Mouse (Mus musculus) stomach, adult 2 months (tissue): ENCODE results near the gene Smdt1. TPM values are rescaled to one million over a fixed set of nuclear protein-coding genes. Genes with fewer than 3 reads are reported as not detected.

Experiments used
- polyA plus RNA-seq: library from polyadenylated mRNA; depleted of rRNA; stranded (reverse); fragments of >200 nt; gene quantifications from 2 replicates; pipeline ENCODE4 v1.2.3, GENCODE M21; 2012; rRNA removed

Gene Smdt1
- polyA plus RNA-seq = 131 and 168 TPM in 2 replicates

DNA sequence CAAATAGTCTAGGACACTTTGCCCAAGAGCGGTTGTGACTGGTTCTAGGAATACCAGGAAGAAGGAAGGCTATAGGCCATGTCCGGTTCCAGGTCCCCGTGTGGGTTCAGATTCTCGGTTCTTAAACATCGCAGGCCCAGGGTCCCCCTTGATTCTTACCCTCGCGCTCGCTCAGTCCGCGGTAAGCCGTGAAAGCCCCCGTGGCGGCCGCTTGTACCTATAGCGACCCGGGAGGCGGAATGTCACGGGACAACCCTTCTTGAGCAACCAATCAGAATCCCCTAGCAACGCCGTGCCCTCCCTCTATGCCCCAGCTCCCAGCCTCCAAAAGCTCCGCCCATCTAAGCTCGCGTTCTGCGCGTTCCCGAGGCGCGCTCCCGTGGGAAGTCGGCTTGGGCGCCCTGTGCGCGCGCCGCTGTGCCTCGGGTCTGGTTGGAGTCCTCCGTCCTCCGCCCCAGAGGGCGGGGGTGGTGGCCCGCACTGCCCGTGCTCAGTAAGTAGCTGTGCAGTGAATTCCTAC, at the start of gene Smdt1, which contains the start of the genes Naga and Pheta2:
Gene Smdt1 (plus strand): TSS at position 367 of the 520 bp plus-strand sequence.
Gene Naga (minus strand): TSS at position 333 of the 520 bp plus-strand sequence.
Gene Pheta2 (plus strand): TSS at position 350 of the 520 bp plus-strand sequence.

GRCm38 (mm10) chr15:82298764-82299561, 39.8 kb upstream of the Smdt1 start, which contains the start of gene Wbp2nl:
Gene Wbp2nl (plus strand): TSS chr15:82298954.

GRCm38 (mm10) chr15:82354126-82354945, 15.6 kb downstream of the Smdt1 start, which contains the start of gene Ndufa6:
Gene Ndufa6 (minus strand): TSS chr15:82354322.

GRCm38 (mm10) chr15:82379871-82380713, 41.3 kb downstream of the Smdt1 start, which contains the start of gene Cyp2d22:
Gene Cyp2d22 (minus strand): TSS chr15:82380260.

DNA sequence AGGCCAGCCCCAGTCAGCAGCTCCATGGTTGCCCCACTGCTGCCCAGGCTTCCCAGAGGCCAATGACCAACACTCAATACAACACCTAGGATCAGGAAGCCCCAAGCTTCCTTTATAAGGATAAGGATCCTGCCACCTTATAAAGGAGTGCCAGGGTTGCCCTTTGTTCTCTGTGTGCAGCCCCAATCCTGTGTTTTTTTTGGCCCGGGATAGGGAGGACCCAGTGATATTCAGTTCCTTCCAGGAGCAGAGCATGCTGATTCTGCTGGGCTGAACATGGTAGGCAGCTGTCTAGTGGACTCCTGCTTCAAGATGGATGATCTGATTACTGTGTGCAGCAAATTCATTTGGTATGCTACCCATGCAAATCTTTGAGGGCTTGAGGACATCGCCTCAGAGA, 55.2 kb downstream of the Smdt1 start, which contains the start of gene Cyp2d11:
Gene Cyp2d11 (minus strand): TSS at position 101 of the 400 bp plus-strand sequence.

Other genes with a start within 250 kb of the Smdt1 start
- 3.5 and 4.8 TPM in 2 replicates for gene Ccdc134, start 211.0 kb upstream of the Smdt1 start, polyA plus RNA-seq
- 159 and 162 TPM in 2 replicates for gene Srebf2, start 191.8 kb upstream of the Smdt1 start, polyA plus RNA-seq
- 0.22 and 0.34 TPM in 2 replicates for gene Shisa8, start 126.1 kb upstream of the Smdt1 start, polyA plus RNA-seq
- 0.11 and 0.12 TPM in 2 replicates for gene Tnfrsf13c, start 114.6 kb upstream of the Smdt1 start, polyA plus RNA-seq
- 9.3 and 11.8 TPM in 2 replicates for gene Cenpm, start 94.2 kb upstream of the Smdt1 start, polyA plus RNA-seq
- gene 1500009C09Rik, start 86.6 kb upstream of the Smdt1 start, polyA plus RNA-seq = 1.9 and 2.3 TPM in 2 replicates
- 0.52 and 0.78 TPM in 2 replicates for gene Sept3, start 64.1 kb upstream of the Smdt1 start, polyA plus RNA-seq
- gene Wbp2nl, start 40.0 kb upstream of the Smdt1 start, polyA plus RNA-seq = not detected in 2 replicates
- 163 and 182 TPM in 2 replicates for gene Naga, start within 50 bp of the Smdt1 start, polyA plus RNA-seq
- gene Pheta2, start within 50 bp of the Smdt1 start, polyA plus RNA-seq = 0.39 and 0.60 TPM in 2 replicates
- 81.5 and 107 TPM in 2 replicates for gene Ndufa6, start 15.4 kb downstream of the Smdt1 start, polyA plus RNA-seq
- 8.1 and 12.2 TPM in 2 replicates for gene Cyp2d22, start 41.3 kb downstream of the Smdt1 start, polyA plus RNA-seq
- not detected in 2 replicates for gene Cyp2d11, start 55.1 kb downstream of the Smdt1 start, polyA plus RNA-seq
- gene Cyp2d10, start 68.2 kb downstream of the Smdt1 start, polyA plus RNA-seq = 1.2 and 2.6 TPM in 2 replicates
- 0.08 and 0.98 TPM in 2 replicates for gene Cyp2d9, start 94.5 kb downstream of the Smdt1 start, polyA plus RNA-seq
- not detected in 2 replicates for gene Cyp2d12, start 216.1 kb downstream of the Smdt1 start, polyA plus RNA-seq